Mouse (Mus musculus): ENCODE measurements around the gene Pcbp3. TPM values are rescaled to one million over a fixed set of nuclear protein-coding genes. Genes with fewer than 3 reads are reported as not detected.

The Pcbp3 gene
- polyA plus RNA-seq, 1 experiment from 2014 or later = 19.7 TPM

GRCm38 (mm10) chr10:76831151-76831550, 130.5 kb downstream of the Pcbp3 start:
- H3K4me1 ChIP-seq (ENCODE audit: control insufficient read depth, insufficient read depth, low read length) = no peaks in the 10 kb centered on the region
- no peaks in the 10 kb centered on the region for H3K9me3 ChIP-seq (ENCODE audit: control insufficient read depth, low read length)
- no peak overlapping the region for H3K9ac ChIP-seq (ENCODE audit: low read depth, low read length)
- H3K4me2 ChIP-seq (replicated peaks; ENCODE audit: low read depth, low read length) = no peak overlapping the region
- no peaks in the 10 kb centered on the region for H3K36me3 ChIP-seq (ENCODE audit: control insufficient read depth, insufficient read depth, low read length)
- H3K4me3 ChIP-seq (ENCODE audit: low read length) = no peak overlapping the region
- no peak overlapping the region for H3K27ac ChIP-seq (ENCODE audit: low read depth, low read length)
- H3K27me3 ChIP-seq (ENCODE audit: control insufficient read depth, insufficient read depth, low read length) = no peaks in the 10 kb centered on the region
- ATAC-seq (ENCODE audit: low FRiP score, low TSS enrichment) = no peak
- 92% methylated on average over 1 of the region's 1 CpGs for WGBS

GRCm38 (mm10) chr10:76828936-76829335, 132.8 kb downstream of the Pcbp3 start:
- no peak overlapping the region for H3K27ac ChIP-seq (ENCODE audit: low read depth, low read length)
- 98% methylated on average over 4 of the region's 4 CpGs for WGBS
- no peaks in the 10 kb centered on the region for H3K9me3 ChIP-seq (ENCODE audit: control insufficient read depth, low read length)
- no peak overlapping the region for H3K4me3 ChIP-seq (ENCODE audit: low read length)
- no peaks in the 10 kb centered on the region for H3K36me3 ChIP-seq (ENCODE audit: control insufficient read depth, insufficient read depth, low read length)
- ATAC-seq (ENCODE audit: low FRiP score, low TSS enrichment) = no peak
- H3K9ac ChIP-seq (ENCODE audit: low read depth, low read length) = no peak overlapping the region
- no peak overlapping the region for H3K4me2 ChIP-seq (replicated peaks; ENCODE audit: low read depth, low read length)
- no peaks in the 10 kb centered on the region for H3K4me1 ChIP-seq (ENCODE audit: control insufficient read depth, insufficient read depth, low read length)
- no peaks in the 10 kb centered on the region for H3K27me3 ChIP-seq (ENCODE audit: control insufficient read depth, insufficient read depth, low read length)

- Histone ChIP-seq H3K27ac (ENCODE audit: low read depth, low read length) (no peak overlapping the region), H3K9me3 (ENCODE audit: control insufficient read depth, low read length) (no peaks in the 10 kb centered on the region), H3K36me3 (ENCODE audit: control insufficient read depth, insufficient read depth, low read length) (no peaks in the 10 kb centered on the region), H3K4me3 (ENCODE audit: low read length) (no peak overlapping the region), H3K9ac (ENCODE audit: low read depth, low read length) (no peak overlapping the region), H3K4me2 (replicated peaks; ENCODE audit: low read depth, low read length) (no peak overlapping the region), H3K4me1 (ENCODE audit: control insufficient read depth, insufficient read depth, low read length) (no peaks in the 10 kb centered on the region), H3K27me3 (ENCODE audit: control insufficient read depth, insufficient read depth, low read length) (no peaks in the 10 kb centered on the region)
- 95% methylated on average over 8 of the region's 8 CpGs for WGBS
- no peak for ATAC-seq (ENCODE audit: low FRiP score, low TSS enrichment)
Observed at GRCm38 (mm10) chr10:76822698-76823097, 139.0 kb downstream of the Pcbp3 start.

- no peaks in the 10 kb centered on the region for H3K36me3 ChIP-seq (ENCODE audit: control insufficient read depth, insufficient read depth, low read length)
- no peak overlapping the region for H3K9ac ChIP-seq (ENCODE audit: low read depth, low read length)
- no peak overlapping the region for H3K4me3 ChIP-seq (ENCODE audit: low read length)
- H3K27me3 ChIP-seq (ENCODE audit: control insufficient read depth, insufficient read depth, low read length) = no peaks in the 10 kb centered on the region
- no peaks in the 10 kb centered on the region for H3K4me1 ChIP-seq (ENCODE audit: control insufficient read depth, insufficient read depth, low read length)
- 72% methylated on average over 2 of the region's 2 CpGs for WGBS
- no peak overlapping the region for H3K27ac ChIP-seq (ENCODE audit: low read depth, low read length)
- no peak overlapping the region for H3K4me2 ChIP-seq (replicated peaks; ENCODE audit: low read depth, low read length)
- ATAC-seq (ENCODE audit: low FRiP score, low TSS enrichment) = no peak
- H3K9me3 ChIP-seq (ENCODE audit: control insufficient read depth, low read length) = no peaks in the 10 kb centered on the region
Observed at GRCm38 (mm10) chr10:76819321-76819720, 142.4 kb downstream of the Pcbp3 start.

GRCm38 (mm10) chr10:76818337-76818736, 143.3 kb downstream of the Pcbp3 start:
- H3K27ac ChIP-seq (ENCODE audit: low read depth, low read length) = no peak overlapping the region
- 100% methylated on average over 2 of the region's 2 CpGs for WGBS
- no peaks in the 10 kb centered on the region for H3K9me3 ChIP-seq (ENCODE audit: control insufficient read depth, low read length)
- no peak for ATAC-seq (ENCODE audit: low FRiP score, low TSS enrichment)
- no peak overlapping the region for H3K4me2 ChIP-seq (replicated peaks; ENCODE audit: low read depth, low read length)
- no peaks in the 10 kb centered on the region for H3K36me3 ChIP-seq (ENCODE audit: control insufficient read depth, insufficient read depth, low read length)
- H3K9ac ChIP-seq (ENCODE audit: low read depth, low read length) = no peak overlapping the region
- H3K27me3 ChIP-seq (ENCODE audit: control insufficient read depth, insufficient read depth, low read length) = no peaks in the 10 kb centered on the region
- no peak overlapping the region for H3K4me3 ChIP-seq (ENCODE audit: low read length)
- no peaks in the 10 kb centered on the region for H3K4me1 ChIP-seq (ENCODE audit: control insufficient read depth, insufficient read depth, low read length)

GRCm38 (mm10) chr10:76816930-76817329, 144.8 kb downstream of the Pcbp3 start:
- Histone ChIP-seq H3K36me3 (ENCODE audit: control insufficient read depth, insufficient read depth, low read length) (no peaks in the 10 kb centered on the region), H3K4me1 (ENCODE audit: control insufficient read depth, insufficient read depth, low read length) (no peaks in the 10 kb centered on the region), H3K9ac (ENCODE audit: low read depth, low read length) (no peak overlapping the region), H3K27me3 (ENCODE audit: control insufficient read depth, insufficient read depth, low read length) (no peaks in the 10 kb centered on the region), H3K4me2 (replicated peaks; ENCODE audit: low read depth, low read length) (no peak overlapping the region), H3K27ac (ENCODE audit: low read depth, low read length) (no peak overlapping the region), H3K4me3 (ENCODE audit: low read length) (no peak overlapping the region), H3K9me3 (ENCODE audit: control insufficient read depth, low read length) (no peaks in the 10 kb centered on the region)
- ATAC-seq (ENCODE audit: low FRiP score, low TSS enrichment) = no peak
- WGBS = 71% methylated on average over 1 of the region's 1 CpGs

GRCm38 (mm10) chr10:76816436-76816835, 145.3 kb downstream of the Pcbp3 start:
- H3K27ac ChIP-seq (ENCODE audit: low read depth, low read length) = no peak overlapping the region
- H3K4me2 ChIP-seq (replicated peaks; ENCODE audit: low read depth, low read length) = no peak overlapping the region
- WGBS = 33% methylated on average over 7 of the region's 7 CpGs
- no peak overlapping the region for H3K4me3 ChIP-seq (ENCODE audit: low read length)
- H3K4me1 ChIP-seq (ENCODE audit: control insufficient read depth, insufficient read depth, low read length) = no peaks in the 10 kb centered on the region
- no peak overlapping the region for H3K9ac ChIP-seq (ENCODE audit: low read depth, low read length)
- H3K27me3 ChIP-seq (ENCODE audit: control insufficient read depth, insufficient read depth, low read length) = no peaks in the 10 kb centered on the region
- H3K36me3 ChIP-seq (ENCODE audit: control insufficient read depth, insufficient read depth, low read length) = no peaks in the 10 kb centered on the region
- ATAC-seq (ENCODE audit: low FRiP score, low TSS enrichment) = no peak
- H3K9me3 ChIP-seq (ENCODE audit: control insufficient read depth, low read length) = no peaks in the 10 kb centered on the region

- Histone ChIP-seq H3K4me2 (replicated peaks; ENCODE audit: low read depth, low read length) (no peak overlapping the region), H3K9me3 (ENCODE audit: control insufficient read depth, low read length) (no peaks in the 10 kb centered on the region), H3K27ac (ENCODE audit: low read depth, low read length) (no peak overlapping the region), H3K9ac (ENCODE audit: low read depth, low read length) (no peak overlapping the region), H3K36me3 (ENCODE audit: control insufficient read depth, insufficient read depth, low read length) (no peaks in the 10 kb centered on the region), H3K4me3 (ENCODE audit: low read length) (no peak overlapping the region), H3K27me3 (ENCODE audit: control insufficient read depth, insufficient read depth, low read length) (no peaks in the 10 kb centered on the region), H3K4me1 (ENCODE audit: control insufficient read depth, insufficient read depth, low read length) (no peaks in the 10 kb centered on the region)
- ATAC-seq (ENCODE audit: low FRiP score, low TSS enrichment) = no peak
- WGBS = 75% methylated on average over 4 of the region's 4 CpGs
Observed at GRCm38 (mm10) chr10:76815481-76815880, 146.2 kb downstream of the Pcbp3 start.

GRCm38 (mm10) chr10:76814811-76815210, 146.9 kb downstream of the Pcbp3 start:
- no peak for ATAC-seq (ENCODE audit: low FRiP score, low TSS enrichment)
- no peak overlapping the region for H3K4me3 ChIP-seq (ENCODE audit: low read length)
- H3K36me3 ChIP-seq (ENCODE audit: control insufficient read depth, insufficient read depth, low read length) = no peaks in the 10 kb centered on the region
- H3K4me2 ChIP-seq (replicated peaks; ENCODE audit: low read depth, low read length) = no peak overlapping the region
- WGBS = 86% methylated on average over 8 of the region's 8 CpGs
- H3K9me3 ChIP-seq (ENCODE audit: control insufficient read depth, low read length) = no peaks in the 10 kb centered on the region
- no peak overlapping the region for H3K27ac ChIP-seq (ENCODE audit: low read depth, low read length)
- no peak overlapping the region for H3K9ac ChIP-seq (ENCODE audit: low read depth, low read length)
- H3K4me1 ChIP-seq (ENCODE audit: control insufficient read depth, insufficient read depth, low read length) = 0 out of 2 replicates have a peak, but pooled peaks cover 5% of the 10 kb centered on the region
- no peaks in the 10 kb centered on the region for H3K27me3 ChIP-seq (ENCODE audit: control insufficient read depth, insufficient read depth, low read length)

Measured in kidney, embryonic 14.5 days (tissue).